In genomic region chr6:32587136-32588009, GRCm38 (mm10) we compare ENCODE assay signal across 8 mouse cellular contexts. TPM values are rescaled to one million over a fixed set of nuclear protein-coding genes. Genes with fewer than 3 reads are reported as not detected.
DNase-seq lines count a peak whose midpoint lies in the region; ATAC-seq and TF ChIP-seq lines count a peak whose summit lies in the region.

No protein-coding gene starts in this region.

- under 1% methylated on average over 79 of the region's 82 CpGs for WGBS in forebrain, embryonic 15.5 days
- under 1% methylated on average over 77 of the region's 82 CpGs for WGBS in hindbrain, embryonic 10.5 days
- 2% methylated on average over 57 of the region's 82 CpGs for WGBS in lung, postnatal 0 days

- 0 out of 2 replicates have a peak, but pooled peaks cover 3% of the 10 kb centered on the region for H3K27me3 ChIP-seq in forebrain, embryonic 15.5 days
- peaks cover 82% of the 10 kb centered on the region for H3K27me3 ChIP-seq in hindbrain, embryonic 10.5 days (ENCODE audit: insufficient read depth, poor library complexity, severe bottlenecking)
- peaks cover 15% of the 10 kb centered on the region for H3K27me3 ChIP-seq in lung, postnatal 0 days (replicated peaks; ENCODE audit: insufficient read depth, low read length)

- no peaks in the 10 kb centered on the region for H3K36me3 ChIP-seq in forebrain, embryonic 15.5 days
- H3K36me3 ChIP-seq in hindbrain, embryonic 10.5 days: no peaks in the 10 kb centered on the region
- no peaks in the 10 kb centered on the region for H3K36me3 ChIP-seq in lung, postnatal 0 days (ENCODE audit: insufficient read depth, low read length)

- H3K9ac ChIP-seq in forebrain, embryonic 15.5 days (replicated peaks): peak overlapping the region; percentile 94
- peak overlapping the region; percentile 63 for H3K9ac ChIP-seq in lung, postnatal 0 days (replicated peaks; ENCODE audit: low read depth)

- TF ChIP-seq CTCF in lung, postnatal 0 days (IDR thresholded peaks at IDR 0.05): no peak; the same call in 1 of the 2 replicates

- no peaks in the 10 kb centered on the region for H3K9me3 ChIP-seq in forebrain, embryonic 15.5 days
- H3K9me3 ChIP-seq in hindbrain, embryonic 10.5 days: no peaks in the 10 kb centered on the region
- H3K9me3 ChIP-seq in lung, postnatal 0 days (ENCODE audit: low read length): no peaks in the 10 kb centered on the region

- peak; percentile 53 for ATAC-seq in forebrain, embryonic 15.5 days (replicated peaks)
- ATAC-seq in lung, postnatal 0 days: peak; percentile 68
- ATAC-seq in CD4-positive, CD25-positive, alpha-beta regulatory T cell, adult 4 months: no peak

- DNase-seq in MN1 (ENCODE audit: low spot score): peak; percentile 46
- peak; percentile 52 for DNase-seq in hindbrain, embryonic 10.5 days (ENCODE audit: low spot score)
- peak; percentile 54 to 68 for DNase-seq in layer of hippocampus, postnatal 10 days (ENCODE audit: low spot score in 2 of 2)
- peak; percentile 48 for DNase-seq in lung, postnatal 0 days (ENCODE audit: low spot score)
- peak; percentile 65 to 68 for DNase-seq in right cerebral cortex, postnatal 36 days (ENCODE audit: low spot score in 2 of 2)

- peaks cover 3% of the 10 kb centered on the region; the same call in 1 of the 2 replicates for H3K4me1 ChIP-seq in brown adipose tissue, adult 24 weeks (ENCODE audit: control insufficient read depth, insufficient read depth, insufficient read length, low read length)
- peaks cover 41% of the 10 kb centered on the region for H3K4me1 ChIP-seq in forebrain, embryonic 15.5 days
- peaks cover 68% of the 10 kb centered on the region for H3K4me1 ChIP-seq in hindbrain, embryonic 10.5 days (replicated peaks)
- H3K4me1 ChIP-seq in lung, postnatal 0 days (ENCODE audit: insufficient read depth, low read depth, low read length): peaks cover 3% of the 10 kb centered on the region; the same call in 1 of the 2 replicates

- H3K27ac ChIP-seq in brown adipose tissue, adult 24 weeks (replicated peaks; ENCODE audit: low read depth, low read length): peak overlapping the region; percentile 12
- H3K27ac ChIP-seq in forebrain, embryonic 15.5 days (replicated peaks): peak overlapping the region; percentile 91
- peak overlapping the region; percentile 90 for H3K27ac ChIP-seq in hindbrain, embryonic 10.5 days
- 0 out of 2 replicates have a peak overlapping the region, but pooled peaks have one; percentile 15 for H3K27ac ChIP-seq in lung, postnatal 0 days (ENCODE audit: low read length)

- TF ChIP-seq EP300 in lung, postnatal 0 days (IDR thresholded peaks at IDR 0.05): no peak

- peak overlapping the region; percentile 92 for H3K4me2 ChIP-seq in forebrain, embryonic 15.5 days (replicated peaks)
- peak overlapping the region; percentile 98 for H3K4me2 ChIP-seq in lung, postnatal 0 days (replicated peaks; ENCODE audit: low read depth, low read length)

- peak overlapping the region; percentile 81 for H3K4me3 ChIP-seq in brown adipose tissue, adult 24 weeks (ENCODE audit: insufficient read depth, low read depth, low read length)
- H3K4me3 ChIP-seq in forebrain, embryonic 15.5 days: peak overlapping the region; percentile 92
- peak overlapping the region; percentile 86 for H3K4me3 ChIP-seq in hindbrain, embryonic 10.5 days
- H3K4me3 ChIP-seq in lung, postnatal 0 days (ENCODE audit: low read depth, low read length): peak overlapping the region; percentile 62

RNA-seq across cellular contexts. Expression of gene Plxna4, which starts 0.6 kb away (rescaled TPM):
- polyA plus RNA-seq in brown adipose tissue, adult 24 weeks (2012; ENCODE audit: insufficient read depth, insufficient read length, missing spikeins): 0.36 and 0.42 TPM in 2 replicates
- polyA plus RNA-seq in forebrain, embryonic 15.5 days (2015; fragmentation: Nextera tagmentation; extraction: Ambion mirVana): 28.7 and 29.6 TPM in 2 replicates
- 2.5 and 3.8 TPM in 2 replicates for polyA plus RNA-seq in hindbrain, embryonic 10.5 days (2016; fragmentation: Nextera tagmentation; extraction: Ambion mirVana)
- total RNA-seq in layer of hippocampus, postnatal 10 days (2021): 100 to 1,000 TPM; 103 to 108 TPM
- 2.5 and 3.0 TPM in 2 replicates for polyA plus RNA-seq in lung, postnatal 0 days (2015; fragmentation: Nextera tagmentation; extraction: Ambion mirVana)
- polyA plus RNA-seq in CD4-positive, CD25-positive, alpha-beta regulatory T cell, adult 4 months (2017; shearing (Covaris generic)): under 1 TPM in 1 of 2 experiments, not detected in 1; 0.12 TPM

Comparison
In these comparisons a context has a peak if more than half of its experiments do, and no peak if none do; other contexts are left out.
1. H3K27ac ChIP-seq: peak in every context shown above with its lines; median percentile 91 in forebrain, embryonic 15.5 days; 90 in hindbrain, embryonic 10.5 days; 15 in lung, postnatal 0 days; 12 in brown adipose tissue, adult 24 weeks.